Mouse (Mus musculus) limb, embryonic 15.5 days (tissue): ENCODE results near the gene Vps13d. TPM values are rescaled to one million over a fixed set of nuclear protein-coding genes. Genes with fewer than 3 reads are reported as not detected.

ENCODE experiments used
- ATAC-seq: fragments of 200-750 bp; cut with Nextera tagmentation; 2 replicates; pipeline ENCODE4 v1.8.0; 2017; ENCODE audit warnings: low read depth, moderate TSS enrichment; ENCODE audit not compliant: insufficient number of reproducible peaks, low FRiP score, low TSS enrichment
- H3K27ac ChIP-seq: fragments of 300-500 bp; sonication (generic); 2 replicates; pipeline ENCODE4 v1.5.1; 2015; ENCODE audit warnings: moderate library complexity, mild to moderate bottlenecking, inconsistent platforms
- H3K27me3 ChIP-seq: fragments of 300-500 bp; sonication (generic); 2 replicates; pipeline ENCODE4 v1.6.1; 2015; ENCODE audit warnings: inconsistent platforms
- H3K36me3 ChIP-seq: fragments of 300-500 bp; sonication (generic); 2 replicates; pipeline ENCODE4 v1.6.1; 2015; ENCODE audit warnings: inconsistent platforms
- H3K4me1 ChIP-seq: fragments of 300-500 bp; sonication (generic); 2 replicates; pipeline ENCODE4 v1.6.1; 2015; ENCODE audit warnings: inconsistent platforms
- H3K4me2 ChIP-seq: fragments of 300-500 bp; sonication (generic); 2 replicates; pipeline ENCODE4 v1.6.1; 2015; ENCODE audit warnings: mild to moderate bottlenecking, inconsistent platforms
- H3K4me3 ChIP-seq: fragments of 300-500 bp; sonication (generic); 2 replicates; pipeline ENCODE4 v1.5.1; 2015; ENCODE audit warnings: mild to moderate bottlenecking, inconsistent platforms
- H3K9ac ChIP-seq: fragments of 300-500 bp; sonication (generic); 2 replicates; pipeline ENCODE4 v1.6.1; 2015; ENCODE audit warnings: inconsistent platforms
- H3K9me3 ChIP-seq: fragments of 300-500 bp; sonication (generic); 2 replicates; pipeline ENCODE4 v1.6.1; 2016; ENCODE audit warnings: inconsistent platforms
- WGBS: fragments of 180-500 bp; shearing (Covaris S2); methylation state at CpG from one replicate; pipeline ENCODE4 v1.1.7; 2015; 5-methylcytosine and 5-hydroxymethylcytosine counted together
- polyA plus RNA-seq: library from polyadenylated mRNA; unstranded; fragments of >200 nt; fragmentation: Nextera tagmentation; extraction: Ambion mirVana; gene quantifications from 2 replicates; pipeline ENCODE4 v1.2.1, GENCODE M21; 2015

Vps13d gene
- polyA plus RNA-seq, 1 experiment from 2014 or later = 11.1 TPM

DNA sequence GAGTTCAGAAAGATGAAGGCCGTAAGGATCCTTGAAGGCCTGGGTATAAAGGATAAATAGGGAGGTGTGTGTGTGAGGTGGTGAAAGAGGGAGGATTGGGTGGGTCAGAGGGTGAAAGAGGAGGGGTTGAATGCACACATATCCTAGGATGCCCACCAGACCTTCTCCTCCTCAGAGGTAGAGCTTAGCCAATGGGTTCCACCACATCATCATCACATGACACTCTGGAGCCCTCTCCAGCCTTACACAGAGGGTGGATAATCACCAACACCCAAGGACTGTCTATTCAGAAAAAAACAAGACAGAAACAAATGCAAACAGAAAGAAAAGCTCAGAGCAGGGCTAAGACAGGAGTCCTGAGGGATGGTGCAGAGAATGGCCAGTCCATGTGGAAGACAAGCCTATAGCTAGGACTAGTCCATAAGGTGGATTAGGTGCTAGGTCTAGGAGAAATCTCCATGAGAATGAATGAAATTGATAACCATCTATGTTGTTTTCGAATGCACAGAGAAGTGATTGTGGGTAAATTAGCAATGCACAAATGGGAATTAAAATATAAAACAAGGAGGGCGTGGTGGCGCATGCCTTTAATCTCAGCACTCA, 188.8 kb downstream of the Vps13d start:
- no peak for ATAC-seq
- WGBS = 90% methylated on average over 4 of the region's 4 CpGs
- H3K4me3 ChIP-seq = no peak overlapping the region
- no peaks in the 10 kb centered on the region for H3K9me3 ChIP-seq
- no peak overlapping the region for H3K27ac ChIP-seq
- H3K9ac ChIP-seq = no peak overlapping the region
- no peaks in the 10 kb centered on the region for H3K27me3 ChIP-seq
- H3K4me2 ChIP-seq = no peak overlapping the region
- no peaks in the 10 kb centered on the region for H3K36me3 ChIP-seq
- peaks cover 19% of the 10 kb centered on the region for H3K4me1 ChIP-seq

DNA sequence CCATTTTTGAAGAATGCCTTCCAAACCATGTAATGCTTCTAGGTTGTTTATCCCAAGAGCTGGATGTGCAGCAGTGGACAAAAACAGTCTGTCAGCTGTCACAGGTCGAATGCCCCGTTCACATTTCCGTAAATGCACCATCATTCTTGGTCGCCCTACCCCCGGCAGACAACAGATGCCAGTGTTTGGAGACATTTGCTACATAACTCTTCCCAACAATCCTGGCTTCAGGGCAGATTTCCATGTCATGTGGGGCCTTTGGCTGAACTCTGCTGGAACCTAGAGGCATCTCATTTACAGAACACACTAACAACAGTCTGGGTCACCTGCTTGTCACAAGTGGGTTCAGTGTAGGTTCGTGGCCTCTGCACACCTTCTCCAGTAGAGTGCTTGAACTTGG, 190.6 kb downstream of the Vps13d start:
- 67% methylated on average over 6 of the region's 6 CpGs for WGBS
- Histone ChIP-seq H3K4me2 (no peak overlapping the region), H3K4me3 (no peak overlapping the region), H3K27ac (no peak overlapping the region), H3K4me1 (peaks cover 16% of the 10 kb centered on the region), H3K9me3 (no peaks in the 10 kb centered on the region), H3K36me3 (no peaks in the 10 kb centered on the region), H3K27me3 (no peaks in the 10 kb centered on the region), H3K9ac (no peak overlapping the region)
- ATAC-seq = no peak

DNA sequence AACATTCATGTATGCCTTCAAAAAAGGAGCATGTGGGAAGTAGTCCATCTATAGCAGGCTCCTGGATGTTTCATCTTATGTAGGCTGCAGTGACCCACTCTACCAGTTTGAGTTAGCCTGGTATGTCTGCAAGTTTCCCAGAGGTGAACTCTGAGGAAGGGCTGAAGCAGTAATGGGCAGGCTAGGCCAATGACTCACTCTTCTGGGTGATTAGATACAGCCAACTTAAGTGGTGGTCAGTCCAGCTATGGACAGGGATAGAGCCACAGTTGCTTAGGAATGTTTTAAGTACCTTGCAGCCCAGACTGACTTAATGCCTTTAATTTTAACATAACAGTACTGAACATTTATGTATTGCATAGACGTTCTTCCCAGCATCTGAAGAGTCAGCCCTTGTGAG, 192.1 kb downstream of the Vps13d start:
- WGBS = 75% methylated on average over 1 of the region's 1 CpGs
- Histone ChIP-seq H3K9me3 (no peaks in the 10 kb centered on the region), H3K36me3 (no peaks in the 10 kb centered on the region), H3K4me1 (peaks cover 29% of the 10 kb centered on the region), H3K27me3 (no peaks in the 10 kb centered on the region), H3K4me2 (no peak overlapping the region), H3K9ac (no peak overlapping the region), H3K27ac (no peak overlapping the region), H3K4me3 (no peak overlapping the region)
- no peak for ATAC-seq

DNA sequence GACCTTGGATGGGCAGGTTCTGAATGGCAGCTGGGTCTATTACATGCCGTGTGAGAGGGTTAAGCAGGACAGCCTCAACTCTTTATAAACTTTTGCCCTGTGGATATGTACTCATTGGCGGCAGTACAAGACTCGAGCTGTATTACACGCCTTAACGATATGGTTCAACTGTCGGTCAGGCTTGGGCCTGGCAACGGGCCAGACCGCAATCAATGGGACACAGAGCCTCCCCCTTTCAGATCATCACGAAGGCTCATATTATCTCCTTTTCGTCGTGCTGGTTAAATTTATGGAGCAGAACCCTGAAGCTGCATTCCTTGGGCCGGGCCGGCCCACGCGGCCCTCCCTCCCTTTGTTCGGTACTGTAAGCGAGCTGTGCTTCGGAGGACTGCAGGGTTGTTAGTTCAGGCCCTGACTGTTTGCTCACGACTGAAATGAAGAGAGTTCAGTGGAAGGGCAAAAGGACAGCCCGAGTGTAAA, 194.9 kb downstream of the Vps13d start:
- Histone ChIP-seq H3K36me3 (no peaks in the 10 kb centered on the region), H3K4me2 (0 out of 2 replicates have a peak overlapping the region, but pooled peaks have one; percentile 1), H3K9ac (no peak overlapping the region)

DNA sequence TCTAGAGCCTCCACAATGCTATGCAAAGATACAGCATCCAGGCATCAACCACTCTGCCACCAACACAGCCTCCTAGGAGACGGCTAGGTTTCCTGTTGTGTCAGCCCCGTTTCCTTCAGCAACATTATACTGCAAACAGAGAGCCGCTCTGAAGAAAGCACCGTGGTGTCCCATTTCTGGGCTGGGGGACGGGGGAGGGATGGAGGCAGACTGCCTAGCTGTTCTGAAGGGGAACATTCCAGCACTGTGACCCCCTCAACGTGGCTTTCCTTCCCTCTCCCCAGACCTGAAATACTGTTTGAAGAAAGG, 195.3 kb downstream of the Vps13d start:
- 7% methylated on average over 6 of the region's 6 CpGs for WGBS
- Histone ChIP-seq H3K27me3 (no peaks in the 10 kb centered on the region), H3K4me1 (peaks cover 38% of the 10 kb centered on the region), H3K27ac (peak overlapping the region; percentile 82), H3K4me3 (no peak overlapping the region), H3K9me3 (no peaks in the 10 kb centered on the region), H3K4me2 (no peak overlapping the region), H3K9ac (no peak overlapping the region), H3K36me3 (no peaks in the 10 kb centered on the region)
- ATAC-seq = peak; percentile 45

More for the DNA sequence above, 194.9 kb downstream of the Vps13d start:
- peaks cover 38% of the 10 kb centered on the region for H3K4me1 ChIP-seq
- H3K9me3 ChIP-seq = no peaks in the 10 kb centered on the region
- H3K4me3 ChIP-seq = no peak overlapping the region
- H3K27ac ChIP-seq = peak overlapping the region; percentile 82
- H3K27me3 ChIP-seq = no peaks in the 10 kb centered on the region
- ATAC-seq = peak; percentile 92
- 12% methylated on average over 20 of the region's 20 CpGs for WGBS

DNA sequence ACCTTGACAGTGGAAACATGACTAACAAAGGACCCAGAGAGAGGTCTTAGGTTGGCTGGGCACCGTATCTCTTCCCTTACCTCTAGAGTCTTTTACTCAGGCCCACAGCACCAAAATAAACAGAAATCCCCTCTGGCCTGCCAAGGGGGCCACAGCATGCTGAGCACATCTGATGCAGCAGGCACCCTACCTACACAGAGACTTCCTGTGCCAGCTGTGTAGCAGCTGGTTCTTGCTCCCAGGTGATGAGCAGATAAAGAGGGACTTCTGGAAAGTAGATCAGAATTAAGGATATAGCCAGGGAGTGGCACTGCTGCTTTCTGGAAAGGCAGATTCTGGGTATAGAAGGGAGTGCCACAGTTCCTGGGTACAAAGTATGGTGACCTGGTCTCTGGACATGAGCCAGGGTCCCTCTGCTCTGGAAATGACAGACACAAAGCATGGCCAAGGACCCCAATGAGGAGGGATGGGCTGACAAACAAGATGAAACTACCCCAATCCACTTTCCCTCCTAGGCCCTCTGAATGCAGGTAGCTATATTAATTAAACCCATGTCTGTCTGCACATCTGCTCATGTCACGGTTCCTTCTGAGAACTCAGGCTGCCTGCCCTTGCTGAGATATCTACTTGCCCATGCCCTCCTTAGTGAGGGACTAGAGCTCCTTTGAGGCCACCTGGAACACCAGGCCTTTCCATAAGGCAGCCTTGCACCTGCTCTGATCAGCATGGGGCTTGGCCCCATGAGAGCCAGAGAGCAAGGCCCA, 195.8 kb downstream of the Vps13d start:
- peaks cover 38% of the 10 kb centered on the region for H3K4me1 ChIP-seq
- 64% methylated on average over 2 of the region's 2 CpGs for WGBS
- peak overlapping the region; percentile 82 for H3K27ac ChIP-seq
- no peak overlapping the region for H3K9ac ChIP-seq
- H3K9me3 ChIP-seq = no peaks in the 10 kb centered on the region
- H3K36me3 ChIP-seq = no peaks in the 10 kb centered on the region
- no peak for ATAC-seq
- H3K4me2 ChIP-seq = no peak overlapping the region
- H3K27me3 ChIP-seq = no peaks in the 10 kb centered on the region
- H3K4me3 ChIP-seq = no peak overlapping the region

DNA sequence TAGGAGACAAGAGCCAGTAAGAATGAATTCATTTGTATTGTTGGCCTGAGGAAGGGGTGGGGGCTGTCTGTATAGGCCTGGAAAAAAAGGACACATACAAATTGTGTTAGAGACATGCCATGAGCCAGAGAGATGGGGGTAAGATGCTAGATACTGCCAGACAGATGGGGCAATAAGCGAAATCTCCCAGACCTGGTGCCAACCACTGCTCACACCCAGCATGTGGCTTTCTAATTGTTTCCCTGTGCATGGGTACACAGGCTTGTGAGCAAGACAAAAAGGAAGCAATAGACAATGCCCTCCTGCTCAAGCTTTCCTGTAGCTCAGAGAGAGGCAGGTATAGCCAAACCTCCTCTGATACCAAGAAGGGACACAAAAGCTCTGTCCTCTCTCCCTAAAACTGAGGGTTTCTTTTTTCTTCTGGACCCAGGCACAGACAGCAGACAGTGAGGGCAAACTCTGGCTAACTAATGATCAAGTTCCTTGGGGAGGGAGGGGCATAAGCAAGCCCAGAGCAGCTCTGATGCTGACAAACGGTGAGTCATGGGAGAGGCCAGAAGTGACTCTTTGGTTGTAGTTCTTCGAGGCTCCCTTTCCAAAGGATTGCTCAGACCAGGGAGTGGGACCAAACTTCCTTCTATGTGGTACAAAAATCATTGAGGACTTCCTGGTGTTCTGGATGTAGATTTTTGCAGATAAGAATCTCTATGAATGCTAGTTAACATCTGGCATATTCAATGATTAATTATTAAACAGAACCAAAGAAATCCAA, 196.7 kb downstream of the Vps13d start:
- no peak overlapping the region for H3K4me3 ChIP-seq
- WGBS = 47% methylated on average over 3 of the region's 3 CpGs
- no peaks in the 10 kb centered on the region for H3K9me3 ChIP-seq
- H3K36me3 ChIP-seq = no peaks in the 10 kb centered on the region
- ATAC-seq = no peak
- H3K27me3 ChIP-seq = no peaks in the 10 kb centered on the region
- H3K27ac ChIP-seq = peak overlapping the region; percentile 7; the same call in 1 of the 2 replicates
- no peak overlapping the region for H3K4me2 ChIP-seq
- H3K4me1 ChIP-seq = peaks cover 45% of the 10 kb centered on the region
- H3K9ac ChIP-seq = no peak overlapping the region

DNA sequence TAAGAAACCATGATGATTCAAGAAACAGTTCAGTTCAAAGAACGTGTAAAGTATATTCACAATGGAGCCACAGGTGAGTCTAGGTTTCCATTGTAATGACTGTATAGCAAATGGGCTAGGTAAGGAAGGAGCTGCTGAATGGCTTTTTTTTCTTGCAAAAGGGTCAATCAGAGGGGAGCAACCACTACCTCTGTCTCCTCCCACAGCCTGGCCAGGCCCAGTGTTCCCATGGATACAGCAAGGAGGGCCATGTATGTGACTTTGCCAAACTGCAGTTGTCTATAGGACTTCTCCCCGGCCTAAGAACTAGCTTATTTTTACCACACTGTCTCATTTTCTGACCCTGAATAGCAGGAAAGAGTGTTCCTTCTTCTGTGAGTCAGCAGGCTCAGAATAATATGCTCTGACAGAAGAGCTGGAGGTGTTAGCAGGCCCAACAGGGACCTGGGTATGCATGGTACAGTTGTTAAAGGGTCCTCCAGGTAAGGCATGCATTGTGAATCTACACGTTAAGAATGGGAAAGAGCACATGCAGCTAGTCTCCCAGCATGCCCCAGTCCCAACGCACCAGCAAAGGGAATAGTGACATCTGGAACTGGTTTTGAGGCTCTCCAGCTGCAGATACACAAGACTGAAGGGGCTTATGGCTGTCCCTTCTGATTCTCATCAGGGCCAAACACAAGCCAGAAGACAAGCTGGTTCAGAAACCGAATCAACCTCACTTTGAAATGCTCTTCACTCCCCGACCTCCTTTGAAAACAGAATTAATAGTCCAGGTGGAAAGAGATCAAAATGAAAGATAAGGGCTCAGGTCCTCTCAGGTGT, 197.6 kb downstream of the Vps13d start:
- no peak overlapping the region for H3K4me3 ChIP-seq
- H3K27ac ChIP-seq = no peak overlapping the region
- ATAC-seq = no peak
- H3K4me1 ChIP-seq = peaks cover 51% of the 10 kb centered on the region
- H3K27me3 ChIP-seq = no peaks in the 10 kb centered on the region
- H3K36me3 ChIP-seq = no peaks in the 10 kb centered on the region
- H3K9ac ChIP-seq = no peak overlapping the region
- 54% methylated on average over 6 of the region's 6 CpGs for WGBS
- H3K9me3 ChIP-seq = no peaks in the 10 kb centered on the region
- no peak overlapping the region for H3K4me2 ChIP-seq

DNA sequence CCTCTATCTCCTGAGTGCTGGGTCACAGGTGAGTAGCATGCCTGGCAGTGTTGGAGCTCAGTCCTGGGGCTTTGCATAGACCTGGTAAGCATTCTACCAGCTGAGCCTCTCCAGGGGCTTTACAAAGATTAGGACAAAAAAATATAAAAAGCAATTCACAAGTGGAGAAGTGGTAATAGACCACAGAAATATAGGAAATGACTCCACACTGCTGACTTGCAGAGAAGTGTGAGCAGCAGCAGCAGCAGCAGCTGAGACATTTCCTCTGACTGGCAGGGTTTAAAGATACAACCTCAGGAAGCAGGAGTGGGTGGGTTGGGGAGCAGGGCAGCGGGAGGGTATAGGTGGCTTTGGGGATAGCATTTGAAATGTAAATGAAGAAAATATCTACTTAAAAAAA, 199.0 kb downstream of the Vps13d start:
- peaks cover 48% of the 10 kb centered on the region for H3K4me1 ChIP-seq
- H3K36me3 ChIP-seq = no peaks in the 10 kb centered on the region
- no peaks in the 10 kb centered on the region for H3K27me3 ChIP-seq
- no peak overlapping the region for H3K4me2 ChIP-seq
- H3K4me3 ChIP-seq = no peak overlapping the region
- H3K27ac ChIP-seq = no peak overlapping the region
- WGBS = 43% methylated on average over 1 of the region's 1 CpGs
- no peak for ATAC-seq
- H3K9ac ChIP-seq = no peak overlapping the region
- no peaks in the 10 kb centered on the region for H3K9me3 ChIP-seq

DNA sequence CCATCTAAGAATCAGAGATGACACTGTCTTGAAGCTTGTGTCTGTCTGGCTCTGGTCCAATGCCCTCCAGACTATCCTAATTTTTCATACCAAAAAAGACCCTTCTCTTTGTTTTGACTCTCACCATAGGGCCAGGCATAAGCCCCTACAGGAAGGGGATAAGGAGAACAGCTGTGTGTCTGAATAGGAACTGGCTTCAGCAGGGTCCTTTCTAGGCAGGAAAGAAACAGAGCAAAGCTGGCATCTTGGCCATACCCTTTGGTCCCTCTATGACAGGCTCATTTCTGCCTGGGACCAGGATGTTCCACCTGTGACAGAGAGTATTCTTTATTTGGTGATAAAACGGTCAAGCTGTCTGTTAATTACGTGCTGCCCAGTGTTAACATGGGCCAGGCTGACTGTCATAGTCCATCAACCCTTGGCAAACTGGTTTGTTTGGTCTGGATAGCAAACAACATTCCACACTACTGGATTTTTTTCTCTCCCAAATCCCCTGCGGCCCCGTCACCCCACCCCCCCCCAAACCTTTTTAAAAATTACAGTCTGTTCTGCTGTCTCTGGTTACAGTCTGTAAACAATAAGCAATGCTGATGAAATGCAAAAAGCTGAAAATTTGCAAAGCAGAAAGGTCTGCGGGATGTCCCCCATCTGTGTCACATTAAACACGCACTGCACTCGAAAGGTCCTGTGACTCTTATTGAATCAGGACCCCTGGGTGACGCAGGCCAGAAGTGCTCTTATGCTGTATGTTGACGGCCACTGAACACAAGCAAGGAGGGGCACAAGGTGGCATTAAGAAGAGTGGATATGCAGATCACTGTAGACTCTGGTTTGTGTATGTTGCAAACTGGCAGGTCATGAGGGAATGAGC, 201.5 kb downstream of the Vps13d start:
- WGBS = 37% methylated on average over 9 of the region's 9 CpGs
- Histone ChIP-seq H3K27ac (no peak overlapping the region), H3K4me3 (no peak overlapping the region), H3K4me2 (no peak overlapping the region), H3K9ac (no peak overlapping the region), H3K4me1 (peaks cover 33% of the 10 kb centered on the region), H3K36me3 (no peaks in the 10 kb centered on the region), H3K9me3 (no peaks in the 10 kb centered on the region), H3K27me3 (no peaks in the 10 kb centered on the region)
- ATAC-seq = no peak

DNA sequence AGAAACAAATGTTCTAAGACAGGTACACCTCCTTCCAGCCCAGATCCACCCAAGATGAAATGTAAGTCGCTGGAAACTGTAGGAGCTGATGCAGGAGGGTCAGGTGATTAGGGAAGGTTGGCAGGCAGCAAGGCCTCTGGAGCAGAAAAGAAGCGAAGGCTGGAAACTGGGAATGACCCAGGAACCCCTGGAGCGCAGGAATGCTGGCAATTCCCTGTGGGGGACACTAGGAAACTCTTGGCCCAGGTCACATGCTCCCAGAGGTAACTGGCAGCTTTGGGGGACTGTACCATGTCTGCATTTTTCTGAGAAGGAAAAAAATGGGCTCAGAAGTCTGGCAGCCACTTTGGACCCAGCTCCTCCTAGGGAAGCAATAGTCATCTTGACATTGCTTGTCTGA, 202.4 kb downstream of the Vps13d start:
- Histone ChIP-seq H3K4me3 (no peak overlapping the region), H3K4me2 (no peak overlapping the region), H3K9me3 (no peaks in the 10 kb centered on the region), H3K27ac (no peak overlapping the region), H3K36me3 (no peaks in the 10 kb centered on the region), H3K9ac (no peak overlapping the region), H3K27me3 (no peaks in the 10 kb centered on the region), H3K4me1 (peaks cover 24% of the 10 kb centered on the region)
- ATAC-seq = no peak
- 37% methylated on average over 3 of the region's 3 CpGs for WGBS
